Mouse (Mus musculus) midbrain, postnatal 0 days (tissue): ENCODE data around the gene Coq2. TPM values are rescaled to one million over a fixed set of nuclear protein-coding genes. Genes with fewer than 3 reads are reported as not detected.

Experiments
- ATAC-seq: fragments of 200-750 bp; cut with Nextera tagmentation; 2 replicates; pipeline ENCODE4 v1.8.0; 2017; ENCODE audit warnings: moderate number of reproducible peaks, mild to moderate bottlenecking, moderate TSS enrichment, moderate library complexity; ENCODE audit not compliant: low FRiP score
- DNase-seq: peaks from one replicate; pipeline ENCODE4 v3.0.0-alpha.2; 2015; ENCODE audit warnings: low spot score
- H3K27ac ChIP-seq: fragments of 300-500 bp; sonication (generic); 2 replicates; pipeline ENCODE4 v1.5.1; 2014; ENCODE audit warnings: low read depth, mild to moderate bottlenecking, low read length, mixed read lengths
- H3K27me3 ChIP-seq: fragments of 300-500 bp; sonication (generic); 2 replicates; pipeline ENCODE4 v1.6.1; 2014; ENCODE audit warnings: low read length, control low read depth, mixed read lengths; ENCODE audit not compliant: insufficient read depth
- H3K36me3 ChIP-seq: fragments of 300-500 bp; sonication (generic); 2 replicates; pipeline ENCODE4 v1.6.1; 2014; ENCODE audit warnings: low read length, control low read depth, mixed read lengths; ENCODE audit not compliant: insufficient read depth
- H3K4me1 ChIP-seq: fragments of 300-500 bp; sonication (generic); 2 replicates; pipeline ENCODE4 v1.6.1; 2014; ENCODE audit warnings: mild to moderate bottlenecking, control low read depth, antibody characterized with exemption, low read length, mixed read lengths; ENCODE audit not compliant: insufficient read depth
- H3K4me2 ChIP-seq: fragments of 300-500 bp; sonication (generic); 2 replicates; pipeline ENCODE4 v1.6.1; 2014; ENCODE audit warnings: low read depth, mild to moderate bottlenecking, low read length, mixed read lengths; ENCODE audit not compliant: poor library complexity, severe bottlenecking
- H3K4me3 ChIP-seq: fragments of 300-500 bp; sonication (generic); 2 replicates; pipeline ENCODE4 v1.5.1; 2014; ENCODE audit warnings: low read depth, mild to moderate bottlenecking, low read length, moderate library complexity
- H3K9ac ChIP-seq: fragments of 300-500 bp; sonication (generic); replicated peaks from 2 replicates; pipeline ENCODE4 v1.6.1; 2014; ENCODE audit warnings: mild to moderate bottlenecking, low read length, moderate library complexity, mixed read lengths; ENCODE audit not compliant: poor library complexity, severe bottlenecking
- H3K9me3 ChIP-seq: fragments of 300-500 bp; sonication (generic); 2 replicates; pipeline ENCODE4 v1.6.1; 2016; ENCODE audit warnings: low read length, control low read depth
- CTCF ChIP-seq: IDR thresholded peaks from 2 replicates; pipeline ENCODE4 v1.5.1; 2016; ENCODE audit warnings: antibody characterized with exemption, mild to moderate bottlenecking
- WGBS: fragments of 180-500 bp; shearing (Covaris S2); extraction: QIAGEN DNeasy Blood & Tissue Kit; methylation state at CpG from one replicate; pipeline ENCODE4 v1.1.7; 2014; 5-methylcytosine and 5-hydroxymethylcytosine counted together
- polyA plus RNA-seq: library from polyadenylated mRNA; unstranded; fragments of >200 nt; fragmentation: Nextera tagmentation; extraction: Ambion mirVana; gene quantifications from 2 replicates; pipeline ENCODE4 v1.2.1, GENCODE M21; 2015
- total RNA-seq: library from RNA; depleted of rRNA; stranded (reverse); fragments of >200 nt; gene quantifications from 2 replicates; pipeline ENCODE4 v1.2.3, GENCODE M21; 2014

Coq2 gene
- total and polyA plus RNA-seq, 2 experiments from 2014 or later, result 68.2 to 96.0 TPM

DNA sequence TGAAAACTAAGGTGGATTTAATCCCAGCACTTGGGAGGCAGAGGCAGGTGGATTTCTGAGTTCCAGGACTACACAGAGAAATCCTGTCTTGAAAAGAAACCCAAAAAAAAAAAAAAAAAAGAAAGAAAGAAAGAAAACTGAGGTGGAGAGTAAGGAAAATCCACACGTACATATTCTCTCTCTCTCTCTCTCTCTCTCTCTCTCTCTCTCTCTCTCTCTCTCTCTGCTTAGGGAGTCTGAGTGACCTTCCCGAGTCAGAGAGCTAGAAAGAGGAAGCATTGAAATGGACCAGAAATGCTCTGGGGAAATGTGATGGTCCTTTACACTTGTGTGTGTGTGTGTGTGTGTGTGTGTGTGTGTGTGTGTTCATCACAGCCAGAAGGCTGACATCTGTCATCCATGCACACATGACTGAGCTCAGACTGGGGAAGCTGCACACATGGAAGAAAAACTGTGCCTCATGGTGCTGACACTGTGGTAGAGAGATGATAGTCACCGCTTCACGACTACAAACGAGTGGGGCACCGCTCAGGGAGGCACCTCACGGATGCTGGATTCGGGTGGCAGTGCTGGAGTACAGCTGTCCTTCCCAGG, 40.0 kb downstream of the Coq2 start:
- Histone ChIP-seq H3K4me2 (no peak overlapping the region), H3K27me3 (no peaks in the 10 kb centered on the region), H3K9ac (no peak overlapping the region), H3K27ac (no peak overlapping the region), H3K4me1 (no peaks in the 10 kb centered on the region), H3K9me3 (no peaks in the 10 kb centered on the region), H3K36me3 (no peaks in the 10 kb centered on the region), H3K4me3 (no peak overlapping the region)
- 88% methylated on average over 8 of the region's 8 CpGs for WGBS
- ATAC-seq (no peak), DNase-seq (no peak)
- TF ChIP-seq CTCF, result no peak

DNA sequence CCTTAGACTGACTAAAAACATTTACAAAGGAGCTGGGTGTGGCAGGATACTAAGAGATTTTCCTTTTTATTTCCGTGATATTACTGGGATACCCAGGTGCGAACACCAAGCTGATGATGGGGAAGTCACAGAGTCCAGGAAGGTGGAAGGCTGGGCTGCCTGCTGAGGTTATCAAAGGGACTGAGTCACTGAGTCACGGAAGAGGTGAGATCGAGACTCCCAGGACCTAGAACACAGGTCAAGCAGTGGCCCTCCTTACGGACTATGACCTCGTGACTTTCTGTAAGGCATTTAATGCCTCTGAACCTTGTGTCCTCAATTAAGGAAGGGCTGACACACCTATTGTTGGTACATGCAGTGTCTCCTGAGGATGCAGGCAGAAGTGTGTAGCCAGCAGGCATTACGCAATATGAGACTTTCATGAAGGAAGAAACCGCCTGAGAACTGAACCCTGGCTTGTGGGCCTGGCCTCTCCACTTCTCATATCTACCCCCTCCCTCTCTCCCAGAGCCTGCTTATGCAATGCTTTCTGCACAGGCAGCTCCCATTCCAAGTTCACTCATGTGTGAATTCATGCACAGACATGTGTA, 42.3 kb downstream of the Coq2 start:
- no peak overlapping the region for H3K27ac ChIP-seq

DNA sequence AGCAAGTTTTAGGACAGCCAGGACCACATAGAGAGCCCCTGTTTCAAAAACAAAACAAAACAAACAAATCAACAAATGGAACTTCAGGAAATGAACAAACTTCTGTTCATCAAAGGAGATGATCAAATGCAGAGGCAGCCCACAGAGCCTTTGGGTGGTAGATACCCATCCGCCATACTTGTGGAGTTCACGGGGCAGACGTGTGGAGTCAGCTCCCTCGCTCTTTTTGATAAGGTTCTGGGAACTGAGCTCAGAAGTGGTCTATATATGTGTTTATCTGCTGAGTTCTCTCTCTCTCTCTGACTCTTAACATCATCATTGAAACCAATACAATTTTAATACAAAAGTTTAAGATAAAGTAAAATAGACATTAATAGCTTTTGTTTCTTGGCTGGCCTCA, 46.1 kb downstream of the Coq2 start:
- Histone ChIP-seq H3K27me3 (no peaks in the 10 kb centered on the region), H3K9ac (no peak overlapping the region), H3K4me1 (no peaks in the 10 kb centered on the region), H3K4me2 (no peak overlapping the region), H3K9me3 (no peaks in the 10 kb centered on the region), H3K4me3 (no peak overlapping the region), H3K27ac (no peak overlapping the region), H3K36me3 (no peaks in the 10 kb centered on the region)
- no peak for ATAC-seq
- no peak for DNase-seq
- no peak for TF ChIP-seq CTCF
- WGBS, result 92% methylated on average over 4 of the region's 4 CpGs

More for the DNA sequence above, 42.3 kb downstream of the Coq2 start:
- H3K4me2 ChIP-seq, result no peak overlapping the region
- no peak for TF ChIP-seq CTCF
- H3K9me3 ChIP-seq, result no peaks in the 10 kb centered on the region
- H3K4me1 ChIP-seq, result no peaks in the 10 kb centered on the region
- no peaks in the 10 kb centered on the region for H3K27me3 ChIP-seq
- ATAC-seq, result no peak
- no peak for DNase-seq
- H3K36me3 ChIP-seq, result no peaks in the 10 kb centered on the region
- WGBS, result 87% methylated on average over 8 of the region's 8 CpGs
- H3K4me3 ChIP-seq, result no peak overlapping the region
- no peak overlapping the region for H3K9ac ChIP-seq

DNA sequence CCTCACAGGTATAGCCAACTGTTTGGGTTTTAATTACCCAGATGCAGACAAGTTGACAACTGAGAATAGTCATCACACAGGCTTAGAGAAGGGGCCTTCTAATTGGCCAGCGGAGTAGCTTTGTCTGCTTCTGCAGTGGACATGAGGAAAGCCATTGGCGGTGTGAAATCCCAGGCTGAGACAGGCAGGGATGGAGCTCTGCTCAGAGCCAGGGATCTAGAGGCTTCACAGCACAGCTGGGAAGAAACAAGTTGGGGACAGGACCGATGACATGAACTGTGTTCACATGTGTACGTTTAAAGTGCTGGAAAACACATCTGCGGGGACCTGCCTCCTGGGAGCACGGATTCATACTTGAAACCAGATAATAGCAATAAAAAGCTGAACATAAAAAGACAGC, 48.4 kb downstream of the Coq2 start:
- H3K27ac ChIP-seq, result no peak overlapping the region
- DNase-seq (no peak), ATAC-seq (no peak)
- no peaks in the 10 kb centered on the region for H3K27me3 ChIP-seq
- no peak overlapping the region for H3K4me3 ChIP-seq
- no peak overlapping the region for H3K9ac ChIP-seq
- H3K9me3 ChIP-seq, result no peaks in the 10 kb centered on the region
- no peak overlapping the region for H3K4me2 ChIP-seq
- WGBS, result 74% methylated on average over 6 of the region's 6 CpGs
- no peak for TF ChIP-seq CTCF
- no peaks in the 10 kb centered on the region for H3K4me1 ChIP-seq
- H3K36me3 ChIP-seq, result no peaks in the 10 kb centered on the region

DNA sequence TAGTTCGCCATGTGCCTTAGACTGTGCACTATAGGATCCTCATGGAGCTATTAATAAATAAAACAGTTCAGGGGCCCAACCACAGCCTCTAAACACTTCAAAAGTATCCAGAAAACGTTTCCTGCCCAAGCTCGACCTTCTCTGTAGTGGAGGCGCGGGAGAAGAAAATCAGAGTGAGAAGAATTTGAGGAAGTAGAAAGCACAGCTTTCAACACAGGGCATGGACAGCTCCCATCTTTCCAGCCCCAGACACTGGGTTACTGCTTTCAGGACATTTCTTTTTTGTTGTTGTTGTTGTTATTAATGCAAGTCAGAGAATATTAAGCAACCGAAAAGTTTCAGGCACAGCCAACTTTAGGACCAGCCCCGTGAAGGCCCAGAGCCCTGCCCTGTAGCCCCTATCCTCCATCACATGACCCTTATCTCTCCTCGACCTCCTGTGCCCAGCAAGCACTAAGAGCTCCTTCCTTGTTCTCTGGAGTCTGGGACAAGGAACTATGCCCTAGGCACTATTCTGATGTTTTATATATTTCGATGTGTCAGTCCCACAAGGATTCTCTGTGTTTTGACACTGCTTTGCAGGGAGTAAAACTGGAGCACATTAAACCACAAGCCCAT, 50.1 kb downstream of the Coq2 start:
- ATAC-seq, result no peak
- Histone ChIP-seq H3K9me3 (no peaks in the 10 kb centered on the region), H3K27ac (no peak overlapping the region), H3K4me1 (no peaks in the 10 kb centered on the region), H3K9ac (no peak overlapping the region), H3K36me3 (no peaks in the 10 kb centered on the region), H3K27me3 (no peaks in the 10 kb centered on the region), H3K4me3 (no peak overlapping the region), H3K4me2 (no peak overlapping the region)
- DNase-seq, result no peak
- WGBS, result 84% methylated on average over 9 of the region's 9 CpGs
- TF ChIP-seq CTCF, result no peak

DNA sequence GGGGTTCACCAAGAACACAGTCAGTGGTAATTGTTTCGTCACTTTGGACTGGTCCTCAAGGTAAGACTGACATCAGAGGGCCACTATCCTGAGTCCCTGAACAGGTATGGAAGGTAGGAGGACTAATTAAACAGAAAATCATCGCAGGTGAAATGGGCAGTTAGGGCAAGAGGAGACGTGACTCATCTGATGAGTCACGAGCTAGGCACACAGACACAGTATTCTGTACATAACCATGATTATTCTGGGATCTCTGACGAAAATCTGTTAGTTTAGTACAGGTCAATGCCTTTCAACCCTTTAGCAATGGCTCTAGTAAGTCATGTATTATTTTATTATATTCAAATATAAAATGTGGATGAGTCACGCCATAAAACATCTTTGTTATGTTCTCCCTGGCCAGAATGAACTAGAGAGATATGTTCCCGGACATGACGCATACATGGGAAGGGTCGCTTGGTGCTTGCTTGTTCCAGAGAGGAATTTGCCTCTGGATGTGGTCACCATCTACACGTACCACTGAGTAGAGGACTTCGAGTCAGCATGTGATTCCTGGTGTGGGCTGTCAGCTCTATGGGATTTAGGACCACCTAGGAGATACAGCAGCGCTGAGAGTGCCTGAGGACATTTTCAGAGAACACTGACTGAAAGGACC, 52.3 kb downstream of the Coq2 start:
- H3K36me3 ChIP-seq, result no peaks in the 10 kb centered on the region
- no peaks in the 10 kb centered on the region for H3K9me3 ChIP-seq
- DNase-seq (no peak), ATAC-seq (no peak)
- H3K4me3 ChIP-seq, result no peak overlapping the region
- H3K27ac ChIP-seq, result no peak overlapping the region
- no peaks in the 10 kb centered on the region for H3K27me3 ChIP-seq
- WGBS, result 91% methylated on average over 12 of the region's 12 CpGs
- H3K4me2 ChIP-seq, result no peak overlapping the region
- H3K9ac ChIP-seq, result no peak overlapping the region
- H3K4me1 ChIP-seq, result no peaks in the 10 kb centered on the region
- TF ChIP-seq CTCF, result no peak
